Mouse (Mus musculus) midbrain, embryonic 16.5 days (tissue): ENCODE measurements at regions not wholly inside any gene's neighbourhood (a gene's known extent, or its start where the extent isn't known, plus 50 kb on each side); places are given as distances from the start of the nearest gene placed in this dataset.
A peak's percentile ranks its signal among the peaks of the same experiment; 100 is the strongest.

ENCODE experiments used
- ATAC-seq: fragments of 200-750 bp; cut with Nextera tagmentation; 2 replicates; pipeline ENCODE4 v1.8.0; 2017; ENCODE audit warnings: moderate TSS enrichment
- H3K27ac ChIP-seq: fragments of 300-500 bp; sonication (generic); 2 replicates; pipeline ENCODE4 v1.5.1; 2014; ENCODE audit warnings: mild to moderate bottlenecking, low read length, mixed read lengths
- H3K27me3 ChIP-seq: fragments of 300-500 bp; sonication (generic); 2 replicates; pipeline ENCODE4 v1.6.1; 2014; ENCODE audit warnings: low read depth, low read length, mixed read lengths; ENCODE audit not compliant: control insufficient read depth, insufficient read depth
- H3K36me3 ChIP-seq: fragments of 300-500 bp; sonication (generic); 2 replicates; pipeline ENCODE4 v1.6.1; 2014; ENCODE audit warnings: mild to moderate bottlenecking, low read length, moderate library complexity, mixed read lengths; ENCODE audit not compliant: control insufficient read depth, insufficient read depth
- H3K4me1 ChIP-seq: fragments of 300-500 bp; sonication (generic); 2 replicates; pipeline ENCODE4 v1.6.1; 2014; ENCODE audit warnings: mild to moderate bottlenecking, low read length, mixed read lengths; ENCODE audit not compliant: control insufficient read depth, insufficient read depth
- H3K4me2 ChIP-seq: fragments of 300-500 bp; sonication (generic); 2 replicates; pipeline ENCODE4 v1.6.1; 2014; ENCODE audit warnings: mild to moderate bottlenecking, low read length, mixed read lengths
- H3K4me3 ChIP-seq: fragments of 300-500 bp; sonication (generic); 2 replicates; pipeline ENCODE4 v1.5.1; 2014; ENCODE audit warnings: low read depth, mild to moderate bottlenecking, low read length, moderate library complexity, mixed read lengths
- H3K9ac ChIP-seq: fragments of 300-500 bp; sonication (generic); 2 replicates; pipeline ENCODE4 v1.6.1; 2014; ENCODE audit warnings: low read depth, low read length, mixed read lengths
- H3K9me3 ChIP-seq: fragments of 300-500 bp; sonication (generic); replicated peaks from 2 replicates; pipeline ENCODE4 v1.6.1; 2014; ENCODE audit warnings: mild to moderate bottlenecking, low read length, mixed read lengths; ENCODE audit not compliant: control insufficient read depth, poor library complexity, severe bottlenecking
- WGBS: fragments of 180-500 bp; shearing (Covaris S2); extraction: QIAGEN DNeasy Blood & Tissue Kit; methylation state at CpG from one replicate; pipeline ENCODE4 v1.1.7; 2014; 5-methylcytosine and 5-hydroxymethylcytosine counted together

DNA sequence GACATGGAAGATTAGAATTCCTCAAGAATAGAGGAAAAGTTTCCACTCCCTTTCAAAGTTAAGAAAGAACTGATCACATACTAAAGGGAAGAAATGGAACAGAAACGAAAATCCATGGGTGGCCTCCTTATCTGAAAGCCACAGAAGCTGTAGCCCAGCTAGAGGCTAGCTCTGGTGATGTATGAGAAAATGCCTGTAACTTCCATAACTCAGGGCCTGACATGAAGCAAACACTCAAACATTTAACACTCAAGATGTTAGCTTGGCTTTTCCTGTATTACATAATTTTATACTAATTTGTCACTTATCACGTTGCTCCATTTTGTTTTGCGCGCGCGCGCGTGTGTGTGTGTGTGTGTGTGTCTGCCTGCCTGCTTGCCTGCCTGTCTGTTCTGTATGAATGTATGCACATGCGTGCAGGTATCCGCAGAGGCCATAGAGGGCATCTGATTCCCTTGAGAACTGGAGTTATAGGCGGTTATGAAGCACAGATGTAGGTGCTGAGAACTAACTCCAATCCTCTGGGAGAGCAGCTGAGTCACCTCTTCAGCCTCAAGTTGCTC is 88.2 kb downstream of the Olfr267 start:
- 94% methylated on average over 11 of the region's 11 CpGs for WGBS
- no peak for ATAC-seq

DNA sequence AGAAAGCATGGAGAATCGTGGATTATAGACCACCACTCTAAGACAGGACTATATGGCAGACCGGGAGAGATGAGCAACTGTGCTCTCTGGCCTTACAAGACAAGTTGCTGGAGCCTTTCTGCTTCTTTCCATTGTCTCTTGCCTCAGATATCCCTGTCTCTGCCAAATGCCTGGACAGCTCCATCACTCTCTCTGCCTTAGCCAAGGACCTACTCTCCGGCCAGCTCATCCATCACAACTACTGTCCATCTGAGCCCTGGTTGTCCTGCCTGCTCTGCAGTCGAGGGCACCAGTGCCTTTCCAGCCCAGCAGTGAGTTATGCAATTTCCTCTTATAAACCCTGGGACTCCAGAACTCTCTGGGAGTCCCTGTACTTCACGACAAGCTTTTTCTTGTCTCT is 88.7 kb downstream of the Olfr267 start:
- H3K9me3 ChIP-seq: no peaks in the 10 kb centered on the region
- no peaks in the 10 kb centered on the region for H3K4me1 ChIP-seq
- H3K4me3 ChIP-seq: no peak overlapping the region
- no peaks in the 10 kb centered on the region for H3K36me3 ChIP-seq
- H3K4me2 ChIP-seq: no peak overlapping the region
- no peaks in the 10 kb centered on the region for H3K27me3 ChIP-seq
- H3K27ac ChIP-seq: no peak overlapping the region
- no peak overlapping the region for H3K9ac ChIP-seq
- no peak for ATAC-seq
- WGBS: 83% methylated on average over 5 of the region's 5 CpGs

More for the DNA sequence above, 88.2 kb downstream of the Olfr267 start:
- Histone ChIP-seq H3K4me2 (no peak overlapping the region), H3K9me3 (no peaks in the 10 kb centered on the region), H3K36me3 (no peaks in the 10 kb centered on the region), H3K27ac (no peak overlapping the region), H3K4me1 (no peaks in the 10 kb centered on the region), H3K27me3 (no peaks in the 10 kb centered on the region), H3K4me3 (no peak overlapping the region), H3K9ac (no peak overlapping the region)

DNA sequence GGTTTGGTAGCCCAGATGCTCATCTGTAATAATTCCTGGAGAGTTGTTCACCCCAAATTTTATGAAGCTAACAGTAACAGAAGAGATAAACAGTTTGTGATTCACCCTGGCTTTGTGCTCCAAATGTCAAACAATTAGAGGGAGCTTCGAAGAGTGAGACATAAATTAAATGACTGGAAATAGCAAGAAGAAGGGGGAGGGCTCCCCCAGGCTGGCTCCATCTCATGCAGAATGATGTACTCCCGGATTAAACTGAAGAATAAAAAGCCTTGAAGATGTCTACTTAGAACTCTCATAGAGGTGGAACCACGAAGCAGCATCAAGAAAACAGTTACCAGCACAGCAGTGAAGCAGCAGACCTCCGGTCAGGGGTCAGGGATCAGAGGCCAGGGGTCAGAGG is 90.8 kb downstream of the Olfr267 start:
- H3K4me2 ChIP-seq: no peak overlapping the region
- H3K9me3 ChIP-seq: no peaks in the 10 kb centered on the region
- ATAC-seq: no peak
- no peaks in the 10 kb centered on the region for H3K27me3 ChIP-seq
- no peaks in the 10 kb centered on the region for H3K36me3 ChIP-seq
- no peak overlapping the region for H3K9ac ChIP-seq
- no peak overlapping the region for H3K4me3 ChIP-seq
- H3K27ac ChIP-seq: no peak overlapping the region
- no peaks in the 10 kb centered on the region for H3K4me1 ChIP-seq
- 45% methylated on average over 4 of the region's 4 CpGs for WGBS

DNA sequence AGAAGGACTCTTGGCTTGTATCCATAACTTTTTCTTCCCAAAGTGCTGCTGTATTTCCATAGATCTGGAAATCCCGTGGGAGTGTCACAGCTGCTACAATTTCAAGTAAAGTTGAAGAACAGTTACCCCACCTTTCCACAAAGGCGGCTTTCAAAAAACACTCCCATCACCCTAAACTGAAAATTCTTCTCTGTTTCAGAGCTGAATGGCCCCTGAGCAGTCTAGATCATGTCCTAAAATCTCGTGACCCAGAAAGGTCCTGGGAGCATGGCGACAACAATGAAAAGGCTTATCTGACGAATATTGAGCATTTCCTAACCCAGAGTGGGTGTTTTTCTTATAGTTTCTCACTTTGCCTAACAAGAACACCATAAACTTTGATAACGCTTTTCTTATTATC is 92.2 kb downstream of the Olfr267 start:
- Histone ChIP-seq H3K9ac (no peak overlapping the region), H3K4me3 (no peak overlapping the region), H3K9me3 (no peaks in the 10 kb centered on the region), H3K27me3 (no peaks in the 10 kb centered on the region), H3K36me3 (no peaks in the 10 kb centered on the region), H3K4me1 (no peaks in the 10 kb centered on the region), H3K4me2 (no peak overlapping the region), H3K27ac (no peak overlapping the region)
- whole genome bisulfite sequencing: 60% methylated on average over 6 of the region's 6 CpGs
- ATAC-seq: no peak

DNA sequence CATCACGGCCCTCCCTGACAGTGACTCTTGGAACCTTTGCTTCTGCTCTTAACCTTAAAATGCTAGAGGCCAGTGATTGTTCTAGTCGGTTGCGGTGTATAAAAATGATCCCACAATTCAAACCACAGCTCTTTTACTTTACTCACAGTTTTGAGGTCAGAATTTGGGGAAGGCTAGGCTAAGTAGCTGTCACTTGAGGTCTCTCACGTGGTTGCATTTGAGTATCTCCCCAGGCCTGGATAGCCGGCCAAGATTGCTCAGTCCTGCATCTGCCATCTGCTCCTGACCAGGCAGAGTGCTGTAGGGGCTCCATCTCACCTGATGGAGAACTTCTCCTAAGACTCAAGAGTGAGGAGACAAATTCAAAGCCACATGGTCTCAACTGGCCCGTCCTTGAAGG is 94.5 kb downstream of the Olfr267 start:
- Histone ChIP-seq H3K4me3 (no peak overlapping the region), H3K27ac (no peak overlapping the region), H3K9me3 (no peaks in the 10 kb centered on the region), H3K4me1 (no peaks in the 10 kb centered on the region), H3K9ac (no peak overlapping the region), H3K36me3 (no peaks in the 10 kb centered on the region), H3K4me2 (no peak overlapping the region), H3K27me3 (no peaks in the 10 kb centered on the region)
- 93% methylated on average over 6 of the region's 6 CpGs for WGBS
- no peak for ATAC-seq

DNA sequence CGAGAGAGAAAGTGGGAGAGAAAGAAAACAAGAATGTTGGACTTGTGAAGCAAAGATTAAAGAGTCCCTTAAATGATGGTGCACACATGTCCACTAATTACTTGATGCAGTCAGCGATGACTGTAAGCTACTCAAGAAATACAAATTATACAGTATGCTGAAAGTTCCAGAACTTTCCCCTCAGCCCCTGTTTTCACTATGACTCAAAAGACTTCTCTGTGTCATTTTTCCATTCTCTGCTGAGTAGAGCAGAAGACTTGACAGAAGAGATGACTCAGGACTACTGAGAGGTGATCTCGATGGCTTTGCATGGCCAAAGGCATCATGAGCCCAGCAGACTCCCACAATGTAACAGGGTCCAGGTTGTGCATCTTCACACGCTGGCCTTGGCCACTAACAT is 105.6 kb downstream of the Olfr267 start:
- no peak overlapping the region for H3K9ac ChIP-seq
- no peak overlapping the region for H3K4me3 ChIP-seq
- no peaks in the 10 kb centered on the region; the same call in 1 of the 2 replicates for H3K4me1 ChIP-seq
- 91% methylated on average over 4 of the region's 4 CpGs for WGBS
- ATAC-seq: no peak
- no peaks in the 10 kb centered on the region for H3K9me3 ChIP-seq
- H3K27me3 ChIP-seq: no peaks in the 10 kb centered on the region
- no peak overlapping the region for H3K4me2 ChIP-seq
- no peak overlapping the region for H3K27ac ChIP-seq
- H3K36me3 ChIP-seq: no peaks in the 10 kb centered on the region

DNA sequence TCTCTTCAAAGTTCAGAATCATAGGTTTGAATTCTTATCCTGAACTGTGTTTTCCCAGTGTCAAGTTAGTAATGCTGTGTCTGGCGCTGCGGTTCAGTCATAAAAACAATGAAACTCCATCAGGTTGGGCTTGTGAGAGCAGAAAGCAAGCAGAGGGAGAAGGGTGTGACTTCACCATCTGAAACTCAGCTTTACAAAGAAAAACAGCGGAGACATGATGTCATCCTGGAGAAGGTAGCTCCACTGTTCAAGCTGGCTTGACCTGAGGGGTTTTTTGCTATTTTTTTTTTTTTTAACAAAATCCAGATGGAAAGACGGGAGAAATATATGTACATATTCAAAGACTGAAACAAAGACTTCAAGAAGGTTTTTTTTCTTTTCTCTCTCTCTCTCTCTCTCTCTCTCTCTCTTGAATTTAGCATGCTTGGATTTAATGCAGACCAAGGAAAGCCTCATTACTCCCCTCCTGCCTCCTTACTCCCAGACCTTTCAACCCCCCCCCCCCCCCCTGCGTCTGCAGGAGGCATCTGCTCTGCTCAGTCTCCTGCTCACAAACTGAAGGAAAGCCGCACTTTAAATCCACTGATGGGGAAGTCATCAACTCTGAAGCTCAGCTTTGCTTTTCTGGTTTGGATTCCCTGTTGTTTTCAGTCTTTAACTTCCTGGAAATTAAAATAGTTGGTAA is 109.7 kb downstream of the Olfr267 start:
- H3K9me3 ChIP-seq: no peaks in the 10 kb centered on the region
- H3K27me3 ChIP-seq: no peaks in the 10 kb centered on the region
- H3K36me3 ChIP-seq: no peaks in the 10 kb centered on the region
- ATAC-seq: no peak
- no peak overlapping the region for H3K4me2 ChIP-seq
- H3K4me3 ChIP-seq: no peak overlapping the region
- WGBS: 56% methylated on average over 5 of the region's 6 CpGs
- no peak overlapping the region for H3K9ac ChIP-seq
- no peak overlapping the region for H3K27ac ChIP-seq
- no peaks in the 10 kb centered on the region; the same call in 1 of the 2 replicates for H3K4me1 ChIP-seq

DNA sequence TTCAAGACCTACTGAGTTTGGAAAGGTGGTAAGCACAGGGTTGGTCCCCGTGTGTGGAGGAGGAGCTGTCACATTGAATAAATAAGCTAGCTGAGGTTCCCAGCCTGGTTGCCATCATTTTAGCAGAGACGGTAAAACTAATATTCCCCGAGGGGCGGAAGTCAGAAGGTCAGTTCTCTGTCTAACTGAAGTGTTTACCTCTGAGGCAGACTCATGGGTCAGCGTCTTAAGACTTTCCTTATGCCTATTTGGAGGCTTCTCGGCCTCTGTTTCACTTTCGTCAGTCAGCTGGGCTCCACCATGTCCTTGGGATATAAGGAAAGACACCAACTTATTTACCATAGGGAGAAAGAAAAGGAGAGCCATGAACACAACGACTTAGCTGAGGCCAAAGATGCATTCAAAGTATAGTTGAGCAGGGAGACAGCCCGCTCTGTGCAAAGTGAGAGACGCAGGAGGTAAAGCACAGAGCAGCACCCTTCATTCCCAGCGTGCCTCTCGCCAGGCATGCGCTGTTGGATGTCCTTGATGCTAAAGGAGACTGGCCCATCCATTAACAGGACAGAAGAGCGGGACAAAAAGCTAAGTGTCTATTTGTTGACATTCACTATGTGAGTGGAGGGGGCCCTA is 116.0 kb downstream of the Olfr267 start:
- H3K4me2 ChIP-seq: no peak overlapping the region
- H3K4me3 ChIP-seq: no peak overlapping the region
- H3K36me3 ChIP-seq: no peaks in the 10 kb centered on the region
- ATAC-seq: no peak
- WGBS: 64% methylated on average over 14 of the region's 14 CpGs
- H3K9me3 ChIP-seq: no peaks in the 10 kb centered on the region
- peaks cover 9% of the 10 kb centered on the region for H3K4me1 ChIP-seq
- H3K27me3 ChIP-seq: no peaks in the 10 kb centered on the region
- H3K27ac ChIP-seq: no peak overlapping the region
- no peak overlapping the region for H3K9ac ChIP-seq

DNA sequence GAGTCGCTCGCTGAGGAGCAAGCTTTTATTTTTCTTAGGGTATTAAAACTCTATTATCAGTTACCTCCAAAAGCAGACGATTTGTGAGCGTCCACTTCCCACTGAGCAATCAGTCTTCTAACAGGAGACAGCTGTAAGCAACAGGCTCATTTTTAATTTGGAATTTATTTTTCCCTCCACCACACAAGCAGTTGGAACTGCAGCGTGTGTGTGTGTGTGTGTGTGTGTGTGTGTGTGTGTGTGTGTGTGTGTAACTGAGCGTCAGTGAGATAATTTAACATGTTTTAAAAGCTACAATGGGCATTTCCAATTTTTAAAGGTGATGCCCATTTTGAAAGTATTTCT is 116.6 kb downstream of the Olfr267 start:
- Histone ChIP-seq H3K9ac (no peak overlapping the region), H3K27me3 (no peaks in the 10 kb centered on the region), H3K9me3 (no peaks in the 10 kb centered on the region), H3K36me3 (no peaks in the 10 kb centered on the region), H3K4me3 (no peak overlapping the region), H3K27ac (no peak overlapping the region), H3K4me1 (peaks cover 9% of the 10 kb centered on the region), H3K4me2 (peak overlapping the region; percentile 34)
- peak; percentile 46 for ATAC-seq
- 13% methylated on average over 6 of the region's 6 CpGs for WGBS
